Mouse (Mus musculus) thymus, adult 2 months (tissue): Measurements from ENCODE around the gene Gabrg3. TPM values are rescaled to one million over a fixed set of nuclear protein-coding genes. Genes with fewer than 3 reads are reported as not detected.
"Not testable (repeated sequence)": the region's sequence is repeated elsewhere in the genome, so short reads cannot be mapped to it uniquely, and the experiment has no call there.

ENCODE experiments used
- DNase-seq: peaks from one replicate; pipeline ENCODE4 v3.0.0; 2021
- H3K27ac ChIP-seq: fragments of 200-500 bp; 2 replicates; pipeline ENCODE4 v1.5.1; 2012; ENCODE audit warnings: low read length, control low read depth; ENCODE audit not compliant: control insufficient read depth, insufficient read depth
- H3K27me3 ChIP-seq: fragments of 200-500 bp; 2 replicates; pipeline ENCODE4 v1.6.1; 2012; ENCODE audit warnings: mild to moderate bottlenecking, low read length, moderate library complexity, mixed read lengths; ENCODE audit not compliant: control insufficient read depth, insufficient read depth
- H3K36me3 ChIP-seq: fragments of 200-500 bp; 2 replicates; pipeline ENCODE4 v1.6.1; 2012; ENCODE audit warnings: mild to moderate bottlenecking, low read length, moderate library complexity; ENCODE audit not compliant: control insufficient read depth, insufficient read depth
- H3K4me1 ChIP-seq: fragments of 200-500 bp; replicated peaks from 2 replicates; pipeline ENCODE4 v1.6.1; 2012; ENCODE audit warnings: low read length; ENCODE audit not compliant: control insufficient read depth, insufficient read depth
- H3K4me3 ChIP-seq: fragments of 200-500 bp; 2 replicates; pipeline ENCODE4 v1.5.1; 2012; ENCODE audit warnings: mild to moderate bottlenecking, low read length, control low read depth, moderate library complexity; ENCODE audit not compliant: control insufficient read depth, insufficient read depth
- CTCF ChIP-seq: fragments of 200-500 bp; IDR thresholded peaks from 2 replicates; pipeline ENCODE4 v1.5.1; 2012; ENCODE audit warnings: mild to moderate bottlenecking, control low read depth, low read length, moderate library complexity, borderline replicate concordance; ENCODE audit not compliant: control insufficient read depth, poor library complexity, insufficient read depth; ENCODE audit errors: extremely low read depth
- POLR2A ChIP-seq: fragments of 200-500 bp; IDR thresholded peaks from 2 replicates; pipeline ENCODE4 v1.6.1; 2012; ENCODE audit warnings: mild to moderate bottlenecking, low read length, control low read depth, moderate library complexity; ENCODE audit not compliant: control insufficient read depth, poor library complexity, insufficient read depth; ENCODE audit errors: extremely low read depth
- WGBS: fragments of 180-500 bp; shearing (Covaris S2); methylation state at CpG from one replicate; pipeline ENCODE4 v1.1.7; 2018; 5-methylcytosine and 5-hydroxymethylcytosine counted together
- polyA plus RNA-seq: library from polyadenylated mRNA; depleted of rRNA; stranded (reverse); fragments of >200 nt; gene quantifications from 2 replicates; pipeline ENCODE4 v1.2.3, GENCODE M21; 2012

Gabrg3 gene
- polyA plus RNA-seq, 1 experiment = 0.15 TPM

GRCm38 (mm10) chr7:57214119-57214518 is 172.9 kb downstream of the Gabrg3 start:
- TF ChIP-seq CTCF = no peak
- TF ChIP-seq POLR2A = no peak
- H3K4me3 ChIP-seq = no peak overlapping the region
- no peaks in the 10 kb centered on the region for H3K36me3 ChIP-seq
- no peak overlapping the region for H3K27ac ChIP-seq
- no peak for DNase-seq
- no peaks in the 10 kb centered on the region for H3K27me3 ChIP-seq
- H3K4me1 ChIP-seq = no peaks in the 10 kb centered on the region
- WGBS = 93% methylated on average over 1 of the region's 1 CpGs

DNA sequence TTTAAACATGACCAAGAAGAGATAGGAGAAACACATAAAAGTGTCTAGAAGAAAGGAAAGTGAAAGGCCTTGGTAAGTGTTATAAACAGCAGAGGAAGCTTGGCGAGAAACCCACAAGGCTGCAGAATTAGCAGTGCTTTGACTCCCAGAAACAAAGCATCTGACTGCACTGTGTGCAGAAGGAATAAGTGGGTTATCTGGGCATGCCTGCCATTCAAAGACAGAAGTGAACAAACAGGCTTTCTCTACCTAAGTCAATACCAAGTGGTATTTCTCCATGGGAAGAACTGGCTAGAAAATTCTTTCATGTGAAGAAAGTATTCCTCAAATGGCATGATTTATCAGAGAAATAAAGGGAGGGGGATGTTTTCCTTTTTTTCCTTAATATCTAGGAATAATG is 201.0 kb downstream of the Gabrg3 start:
- TF ChIP-seq CTCF (no peak), POLR2A (no peak)
- H3K27ac ChIP-seq = no peak overlapping the region
- 82% methylated on average over 1 of the region's 1 CpGs for WGBS
- no peak for DNase-seq
- no peaks in the 10 kb centered on the region for H3K4me1 ChIP-seq
- H3K36me3 ChIP-seq = no peaks in the 10 kb centered on the region
- H3K4me3 ChIP-seq = no peak overlapping the region
- H3K27me3 ChIP-seq = no peaks in the 10 kb centered on the region; the same call in 1 of the 2 replicates

DNA sequence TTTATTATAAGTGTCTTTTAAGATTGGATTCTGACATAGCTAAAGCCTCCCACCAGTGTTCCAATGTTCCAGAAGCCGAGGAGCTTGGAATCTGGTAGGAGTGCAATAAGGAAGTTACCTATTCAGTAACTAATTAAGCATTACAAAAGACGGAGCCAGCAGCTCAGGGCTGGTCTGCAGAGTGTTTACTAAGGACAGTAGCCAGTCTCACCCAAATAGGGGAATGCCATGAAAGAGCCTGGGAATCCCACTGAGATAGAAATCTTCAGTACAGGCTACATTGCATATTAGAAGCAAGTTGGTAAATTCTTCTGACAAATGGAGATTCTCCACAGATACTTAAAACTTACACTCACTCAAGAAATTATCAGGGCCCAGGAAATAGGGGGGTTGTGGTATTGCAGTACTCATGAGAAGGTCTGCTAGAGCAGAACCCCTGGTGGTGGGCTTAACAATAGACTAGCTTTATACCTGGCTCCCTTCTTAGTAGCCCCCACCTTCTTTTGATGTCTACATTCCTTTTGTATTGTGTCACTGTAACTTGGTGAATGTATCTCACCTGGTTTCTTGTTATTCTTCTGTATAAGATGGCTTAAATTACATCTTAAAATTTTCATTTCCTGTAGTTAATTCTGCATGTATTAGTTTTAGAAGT is 211.0 kb downstream of the Gabrg3 start:
- H3K27me3 ChIP-seq, DNase-seq: not testable (repeated sequence)
- 77% methylated on average over 2 of the region's 2 CpGs for WGBS

DNA sequence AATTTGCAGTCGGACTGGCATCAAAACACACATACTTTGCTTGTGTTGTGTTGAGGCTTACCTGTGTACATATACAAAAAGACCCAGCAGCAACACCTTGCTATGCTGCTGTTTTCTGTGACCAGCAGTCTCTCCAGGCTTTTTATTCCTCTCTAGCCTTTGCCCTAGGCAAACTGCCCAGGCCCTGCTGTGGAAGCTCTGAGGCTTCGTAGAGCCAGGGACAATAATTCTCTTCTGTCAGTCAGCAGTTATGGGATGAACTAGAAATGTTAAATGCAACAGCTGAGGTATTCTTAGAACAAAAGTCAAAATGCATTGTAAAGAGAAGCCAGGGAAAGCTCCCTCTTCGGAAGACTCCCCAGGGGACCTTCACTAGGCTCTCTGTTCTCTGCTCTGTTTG is 220.1 kb downstream of the Gabrg3 start:
- TF ChIP-seq CTCF (no peak), POLR2A (no peak)
- Histone ChIP-seq H3K27ac (no peak overlapping the region), H3K27me3 (no peaks in the 10 kb centered on the region), H3K4me3 (no peak overlapping the region), H3K4me1 (no peaks in the 10 kb centered on the region), H3K36me3 (no peaks in the 10 kb centered on the region)
- DNase-seq = no peak
- WGBS = 84% methylated on average over 3 of the region's 3 CpGs

More for the DNA sequence above, 211.0 kb downstream of the Gabrg3 start:
- H3K27ac ChIP-seq, H3K36me3 ChIP-seq, H3K4me1 ChIP-seq, H3K4me3 ChIP-seq: not testable (repeated sequence)

DNA sequence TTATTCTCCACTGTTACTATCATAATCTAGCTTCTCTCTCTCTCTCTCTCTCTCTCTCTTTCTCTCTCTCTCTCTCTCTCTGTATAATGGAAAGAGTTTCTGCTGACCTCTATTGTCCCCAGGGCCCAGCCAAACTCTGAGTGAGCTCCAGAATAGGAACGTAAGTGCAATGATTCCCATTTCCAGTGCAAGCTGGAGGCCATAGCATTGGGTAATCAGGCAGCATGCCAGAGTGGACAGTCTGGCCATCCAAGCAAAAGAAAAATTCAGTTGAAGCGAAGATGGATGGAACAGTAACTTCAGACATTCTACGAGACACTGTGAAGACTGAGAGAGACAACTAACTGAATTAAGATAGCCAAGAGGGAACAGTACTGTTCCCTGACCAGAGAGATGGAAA is 228.8 kb downstream of the Gabrg3 start:
- WGBS = 91% methylated on average over 3 of the region's 3 CpGs
- TF ChIP-seq CTCF (no peak), POLR2A (no peak)
- no peaks in the 10 kb centered on the region for H3K27me3 ChIP-seq

DNA sequence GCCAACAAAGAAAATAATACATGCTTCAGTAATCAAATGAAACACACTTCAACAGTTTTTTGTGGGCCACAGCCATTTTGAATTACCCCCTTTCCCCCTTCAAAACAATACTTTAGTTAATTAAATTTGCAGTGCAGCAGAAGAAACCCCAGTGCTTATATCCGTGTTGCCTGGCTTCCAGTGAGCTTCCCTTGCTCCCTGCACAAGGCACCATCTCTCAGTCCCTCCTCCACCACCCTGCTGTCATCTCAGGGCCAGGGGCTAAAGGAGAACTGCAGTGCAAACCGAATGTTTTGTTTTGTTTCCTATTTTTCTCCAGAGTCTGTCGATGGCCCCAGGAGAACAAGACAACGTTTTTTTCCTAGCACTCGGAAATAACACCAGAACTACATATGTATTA is 233.2 kb downstream of the Gabrg3 start:
- DNase-seq = no peak
- 58% methylated on average over 5 of the region's 5 CpGs for WGBS
- no peaks in the 10 kb centered on the region for H3K36me3 ChIP-seq
- no peaks in the 10 kb centered on the region for H3K27me3 ChIP-seq
- H3K4me3 ChIP-seq = no peak overlapping the region
- H3K27ac ChIP-seq = no peak overlapping the region
- H3K4me1 ChIP-seq = no peaks in the 10 kb centered on the region
- TF ChIP-seq CTCF (no peak), POLR2A (no peak)

More for the DNA sequence above, 228.8 kb downstream of the Gabrg3 start:
- H3K27ac ChIP-seq = no peak overlapping the region
- H3K4me3 ChIP-seq = no peak overlapping the region
- no peaks in the 10 kb centered on the region for H3K4me1 ChIP-seq
- no peaks in the 10 kb centered on the region for H3K36me3 ChIP-seq
- DNase-seq = no peak

- DNase-seq = no peak
- H3K27me3 ChIP-seq = no peaks in the 10 kb centered on the region
- no peaks in the 10 kb centered on the region for H3K36me3 ChIP-seq
- H3K4me3 ChIP-seq = no peak overlapping the region
- no peak overlapping the region for H3K27ac ChIP-seq
- TF ChIP-seq CTCF (no peak), POLR2A (no peak)
- H3K4me1 ChIP-seq = no peaks in the 10 kb centered on the region
- 82% methylated on average over 5 of the region's 5 CpGs for WGBS
Observed at GRCm38 (mm10) chr7:57150768-57151167, 236.2 kb downstream of the Gabrg3 start.
